Mouse (Mus musculus) c-Kit-negative CD71-positive TER-119-positive erythroid progenitor cells, embryonic 14.5 days (primary cell): ENCODE results near the gene Glis2.

Experiments
- DNase-seq: peaks from one replicate; pipeline ENCODE4 v3.0.0-alpha.2; 2013; ENCODE audit warnings: low read depth, low spot score

Gene Glis2

GRCm38 (mm10) chr16:4593971-4594813, at the start of gene Glis2:
Gene Glis2 (plus strand): TSS chr16:4594713.
- no peak for DNase-seq

DNA sequence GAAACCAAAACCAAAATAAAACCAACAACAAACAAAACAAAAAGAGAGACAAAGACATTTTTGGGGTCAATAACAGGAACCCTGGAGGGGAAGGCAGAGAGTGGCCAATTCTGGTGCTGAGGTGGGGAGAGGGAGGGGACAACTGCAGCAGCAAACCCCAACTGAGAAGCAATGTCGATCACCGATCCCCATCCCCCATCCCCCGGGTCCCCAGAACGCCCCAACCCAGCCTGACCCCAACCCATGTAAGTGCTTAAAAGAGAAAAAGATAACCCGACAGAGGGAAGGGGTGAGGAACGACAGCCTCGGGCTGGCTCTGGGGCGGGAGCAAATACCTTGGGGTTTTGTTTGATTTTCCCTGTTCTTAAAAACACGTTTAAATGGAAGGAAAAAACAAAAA, 49.7 kb upstream of the Glis2 start:
- no peak for DNase-seq

GRCm38 (mm10) chr16:4546838-4547237, 47.7 kb upstream of the Glis2 start:
- no peak for DNase-seq

DNA sequence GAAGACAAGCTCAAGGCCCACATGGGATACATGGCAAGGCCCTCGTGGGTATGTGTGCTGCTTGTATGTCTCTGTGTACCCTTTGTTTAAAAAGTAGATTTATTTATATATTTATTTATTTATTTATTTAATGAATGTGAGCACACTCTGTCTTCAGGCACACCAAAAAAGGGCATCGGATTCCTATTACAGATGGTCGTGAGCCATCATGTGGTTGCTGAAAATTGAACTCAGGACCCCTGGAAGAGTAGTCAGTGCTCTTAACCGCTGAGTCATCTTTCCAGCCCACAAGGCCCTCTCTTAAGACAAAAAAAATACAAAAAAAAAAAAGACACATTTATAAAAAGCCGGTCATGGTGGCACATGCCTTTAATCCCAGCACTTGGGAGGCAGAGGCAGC, 46.9 kb upstream of the Glis2 start:
- DNase-seq: no peak

DNA sequence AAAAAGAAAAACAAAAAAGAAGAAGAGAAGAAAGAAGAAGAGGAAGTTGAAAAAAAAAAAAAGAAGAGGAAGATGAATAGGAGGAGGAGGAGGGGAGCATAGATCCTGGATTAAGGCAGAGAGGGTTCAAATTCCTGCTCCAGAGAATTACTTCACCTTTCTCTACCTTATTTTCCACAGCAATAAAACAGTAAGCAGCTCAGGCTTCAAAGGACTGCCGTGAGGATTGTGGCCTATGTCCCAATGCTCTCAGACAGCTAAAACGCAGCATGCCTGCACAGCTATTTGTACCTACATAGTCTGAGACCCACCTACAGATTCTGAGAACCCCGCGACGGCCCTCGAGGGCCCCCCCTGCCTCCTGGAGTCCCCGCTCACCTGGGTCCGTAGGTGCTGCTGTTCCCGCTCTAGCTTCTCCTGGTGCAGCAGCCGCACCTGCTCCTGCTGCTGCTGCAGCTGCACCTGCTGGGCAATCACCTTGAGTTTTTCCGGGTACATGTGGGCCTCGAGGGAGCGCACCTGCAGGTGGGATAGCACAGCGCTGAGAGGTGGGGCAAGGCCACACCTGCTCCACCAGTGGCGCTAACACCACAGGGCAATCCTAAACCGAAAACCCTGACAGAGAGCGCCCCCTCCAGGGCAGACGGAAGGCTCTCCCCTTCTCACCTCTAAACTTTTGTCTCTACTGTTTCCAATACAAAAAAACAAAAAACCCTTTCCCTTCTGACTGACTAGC, 45.4 kb upstream of the Glis2 start:
- no peak for DNase-seq

DNA sequence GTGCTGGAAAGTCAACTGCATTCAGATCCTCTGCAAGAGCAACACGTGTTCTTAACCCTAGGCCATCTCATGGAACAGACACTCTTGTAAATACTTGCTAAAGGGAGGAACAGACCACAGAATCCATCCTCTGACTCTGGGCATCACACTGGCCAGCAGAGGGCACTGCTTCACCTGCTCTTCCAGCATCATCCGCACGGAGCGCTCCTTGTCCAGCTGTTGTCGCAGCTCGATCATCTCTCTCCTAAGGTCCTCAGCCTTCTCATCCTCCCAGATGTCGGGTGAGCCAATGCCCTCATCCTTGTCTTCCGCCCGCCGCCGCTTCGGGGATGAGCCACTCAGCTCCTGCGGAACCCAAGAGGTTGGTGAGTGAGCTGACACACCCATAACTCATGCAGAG, 43.5 kb upstream of the Glis2 start:
- no peak for DNase-seq

DNA sequence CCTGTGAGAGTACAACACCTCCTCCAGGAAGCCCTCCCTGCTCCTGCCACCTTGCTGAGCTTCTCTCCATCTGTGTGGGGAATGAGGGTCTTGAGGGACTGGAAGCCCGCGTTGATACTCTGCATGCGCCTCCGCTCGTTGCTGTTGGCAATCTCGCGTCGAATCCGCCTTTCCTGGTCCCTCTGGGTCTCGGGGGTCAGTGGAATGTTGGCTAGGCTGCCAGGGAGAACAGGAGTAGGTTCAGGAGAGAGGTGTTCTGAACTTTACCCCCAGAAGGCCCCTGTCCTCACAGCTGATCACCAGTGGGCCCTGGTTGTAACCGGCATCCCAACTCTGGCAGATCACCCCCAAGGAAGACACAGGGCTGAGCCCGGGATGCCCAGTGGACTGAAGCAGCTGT, 42.6 kb upstream of the Glis2 start:
- DNase-seq: no peak

- DNase-seq: no peak
Measured at GRCm38 (mm10) chr16:4552829-4553550, 41.5 kb upstream of the Glis2 start.

- no peak for DNase-seq
Measured at GRCm38 (mm10) chr16:4555555-4555954, 39.0 kb upstream of the Glis2 start.

DNA sequence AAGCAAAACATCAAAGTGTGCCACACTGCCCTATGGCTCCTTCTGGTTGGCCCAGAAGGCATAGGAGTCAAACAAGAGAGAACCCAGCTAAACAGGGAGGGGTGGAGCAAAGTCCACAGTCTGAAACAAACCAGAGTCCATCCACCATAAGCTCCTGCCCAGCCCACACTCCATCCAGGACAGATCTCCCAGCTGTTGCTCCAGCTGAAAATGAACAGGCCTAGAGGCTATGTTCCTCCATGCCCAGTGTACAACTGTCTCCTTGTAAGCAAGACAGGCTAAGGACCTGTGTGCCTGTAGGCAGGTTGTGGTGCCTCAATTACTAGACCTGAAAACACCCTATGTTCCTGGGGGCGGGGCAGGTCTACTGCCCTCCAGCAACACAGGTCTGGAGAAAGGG, 37.4 kb upstream of the Glis2 start:
- no peak for DNase-seq

GRCm38 (mm10) chr16:4557949-4558348, 36.6 kb upstream of the Glis2 start:
- DNase-seq: no peak

DNA sequence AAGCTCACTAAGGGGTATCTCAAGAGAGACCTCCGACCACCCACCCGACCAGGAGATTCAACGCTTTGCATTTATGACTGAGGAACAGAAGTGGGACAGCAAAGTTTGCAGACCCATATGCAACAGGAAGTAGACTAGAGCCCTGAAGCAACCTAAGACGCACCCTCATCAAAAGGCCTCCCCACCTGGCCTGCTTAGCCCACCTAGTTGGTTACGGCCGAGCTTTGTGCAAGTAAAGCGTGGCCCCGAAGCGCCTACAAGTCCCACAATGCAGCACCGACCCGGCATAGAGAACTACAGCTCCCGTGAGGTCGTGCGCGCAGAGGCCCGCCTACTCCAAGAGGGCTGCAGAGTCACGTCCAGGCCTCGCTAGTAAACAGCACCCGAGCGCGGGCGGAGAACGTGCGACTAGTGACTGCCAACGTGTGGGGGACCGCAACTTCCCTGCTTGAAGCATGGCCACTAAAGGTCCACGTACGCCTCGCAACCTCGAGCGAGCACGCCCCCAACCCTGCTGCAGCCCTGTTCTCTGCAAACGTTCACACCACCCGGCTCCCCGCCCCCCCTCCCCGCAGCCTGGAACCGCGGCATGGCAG, 36.0 kb upstream of the Glis2 start:
- DNase-seq: peak; percentile 78

GRCm38 (mm10) chr16:4558980-4559631, 35.4 kb upstream of the Glis2 start:
- no peak for DNase-seq

DNA sequence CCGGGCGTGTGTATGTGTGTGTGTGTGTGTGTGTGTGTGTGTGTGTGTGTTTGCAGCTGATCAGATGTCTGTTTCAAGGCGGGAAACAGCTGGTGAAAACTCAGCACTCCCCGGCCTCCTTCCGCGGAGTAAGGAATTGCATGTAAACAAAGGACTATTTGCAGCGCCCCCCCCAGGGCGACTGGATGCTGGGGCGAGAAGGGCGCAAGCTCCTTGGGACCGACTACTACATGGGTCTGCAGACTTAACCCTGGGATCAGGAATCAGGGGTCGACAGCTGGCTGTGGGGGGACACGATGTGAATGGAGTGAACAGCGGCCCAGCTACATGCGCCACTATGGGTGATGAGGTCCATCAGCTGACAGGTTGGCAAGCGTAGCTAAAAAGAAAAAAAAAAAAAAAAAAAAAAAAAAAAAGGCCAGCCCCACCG, 34.8 kb upstream of the Glis2 start, which contains the start of gene Tfap4:
Tfap4 (minus strand) TSS at position 140 of the 430 bp plus-strand sequence.
- DNase-seq: no peak

DNA sequence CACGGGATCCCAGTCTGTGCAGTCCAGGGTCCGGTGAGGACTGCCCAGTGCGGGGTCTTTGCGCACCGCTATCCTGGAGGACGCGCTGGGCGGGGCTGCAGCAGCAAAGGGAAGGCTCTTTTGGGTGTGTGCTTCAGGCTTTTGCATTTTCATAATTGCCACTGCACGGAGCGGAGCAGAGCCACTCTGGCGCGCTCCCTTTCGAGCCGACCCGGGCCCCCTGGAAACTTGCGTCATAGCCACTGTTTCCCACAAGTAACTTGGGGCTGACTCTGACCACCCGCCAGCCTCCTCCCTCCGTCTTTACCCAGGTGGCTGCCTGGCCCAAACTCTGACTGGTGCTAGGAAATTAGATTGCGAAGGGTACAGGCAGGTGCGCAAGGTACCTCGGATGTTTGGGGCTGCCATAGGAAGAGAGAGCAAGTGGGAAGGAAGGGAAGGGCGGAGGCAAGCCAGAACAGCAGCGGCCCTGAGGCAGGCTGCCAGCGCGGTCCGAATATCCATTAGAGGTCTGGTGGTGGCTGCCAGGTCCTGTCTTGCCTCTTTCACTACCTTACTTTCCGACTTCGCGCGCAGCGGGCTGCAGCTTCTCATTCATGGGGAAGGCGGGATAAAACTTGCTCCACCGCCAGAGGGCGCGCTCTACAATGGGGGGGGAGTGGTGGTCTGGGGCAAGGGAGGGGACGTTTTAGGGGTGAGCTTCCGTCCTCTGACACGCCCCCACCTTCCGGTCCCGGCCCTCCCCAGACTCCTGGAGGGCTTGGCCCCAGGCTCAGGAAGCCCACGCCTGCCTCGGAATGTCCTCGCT, 34.2 kb upstream of the Glis2 start:
- DNase-seq: no peak

GRCm38 (mm10) chr16:4567912-4568311, 26.6 kb upstream of the Glis2 start:
- DNase-seq: no peak

DNA sequence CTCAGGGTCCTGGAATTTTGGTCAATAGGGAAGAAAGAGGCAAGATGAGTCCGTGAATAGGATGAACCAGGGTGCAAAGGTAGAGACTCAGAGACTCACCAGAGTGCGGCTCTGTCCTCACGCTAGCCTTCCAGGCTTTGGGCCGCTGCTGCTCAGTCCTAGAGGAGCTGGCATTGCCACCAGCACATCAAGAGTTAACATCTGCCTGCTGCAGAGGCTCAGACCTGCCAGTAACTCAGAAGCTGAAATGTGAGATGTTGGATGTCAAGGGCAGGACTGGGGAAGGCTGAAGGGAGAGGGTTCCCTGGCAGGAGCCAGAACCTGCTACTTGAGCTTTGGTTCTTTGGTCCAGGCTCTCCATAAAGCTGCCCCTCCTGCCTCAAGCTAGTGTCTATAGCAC, 23.8 kb upstream of the Glis2 start:
- no peak for DNase-seq

DNA sequence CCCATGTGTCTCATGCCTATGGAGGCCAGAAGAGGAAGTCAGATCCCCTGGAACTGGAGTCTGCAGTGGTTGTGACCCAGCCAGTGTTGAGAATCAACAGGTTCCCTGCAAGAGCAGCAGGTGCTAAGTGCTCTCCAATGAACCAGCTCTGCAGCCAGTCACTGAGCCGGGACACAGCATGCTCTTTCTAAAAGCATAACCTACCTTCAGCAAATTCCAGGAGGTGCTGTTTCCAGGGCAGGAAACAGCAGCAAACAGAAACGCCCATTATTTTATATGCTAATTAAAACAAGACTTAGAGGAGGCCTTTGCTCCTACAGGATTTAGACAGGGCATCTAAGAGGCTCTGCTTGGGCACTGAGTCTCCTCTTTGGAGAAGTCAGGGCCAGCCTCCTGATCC, 18.5 kb upstream of the Glis2 start:
- no peak for DNase-seq

DNA sequence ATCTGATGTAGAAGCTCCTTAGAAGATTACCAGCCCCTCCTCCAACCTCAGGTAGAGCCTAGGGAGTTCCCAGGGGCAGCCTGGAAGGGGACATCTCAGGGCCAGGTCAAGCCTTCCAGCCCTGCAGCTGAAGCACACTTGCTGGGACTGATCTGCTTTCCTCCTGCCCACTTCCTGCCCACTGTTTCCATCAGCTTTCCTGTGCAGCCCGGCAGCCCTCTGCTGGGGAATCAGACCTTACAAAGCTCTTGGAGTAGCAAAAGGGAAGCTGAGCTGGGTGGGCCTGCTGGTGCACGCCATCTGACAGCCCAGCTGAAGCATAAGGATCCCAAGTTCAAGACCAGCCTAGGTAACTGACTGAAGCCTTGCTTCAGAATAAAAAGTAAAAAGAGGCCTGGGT, 17.6 kb upstream of the Glis2 start:
- DNase-seq: no peak

DNA sequence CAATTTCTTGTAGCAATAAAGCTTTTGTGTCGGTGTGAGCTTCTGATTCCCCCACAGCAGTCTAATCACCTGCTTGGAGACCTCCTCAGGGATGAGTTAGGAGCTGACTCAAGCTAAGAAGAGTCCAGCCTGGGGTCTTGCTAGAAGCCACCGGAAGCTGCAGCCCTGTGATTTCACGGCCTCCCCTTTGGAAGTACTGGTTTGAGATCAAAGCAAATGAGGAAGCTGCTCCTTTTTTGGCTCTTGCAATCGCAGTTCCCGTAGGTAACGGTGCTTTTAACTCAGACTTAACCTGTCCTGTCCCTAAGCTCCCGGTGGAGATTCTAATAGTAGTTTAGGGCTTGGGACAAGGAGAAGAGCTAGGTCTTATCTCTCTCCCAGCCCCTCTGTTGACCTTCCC, 15.9 kb upstream of the Glis2 start:
- no peak for DNase-seq
